Mouse (Mus musculus) kidney, adult 8-10 months (tissue): Measurements from ENCODE around the gene Coq8b.

Source experiments
- DNase-seq, 2 experiments: peaks; one replicate each; pipeline ENCODE4 v3.0.0; 2022

The Coq8b gene

DNA sequence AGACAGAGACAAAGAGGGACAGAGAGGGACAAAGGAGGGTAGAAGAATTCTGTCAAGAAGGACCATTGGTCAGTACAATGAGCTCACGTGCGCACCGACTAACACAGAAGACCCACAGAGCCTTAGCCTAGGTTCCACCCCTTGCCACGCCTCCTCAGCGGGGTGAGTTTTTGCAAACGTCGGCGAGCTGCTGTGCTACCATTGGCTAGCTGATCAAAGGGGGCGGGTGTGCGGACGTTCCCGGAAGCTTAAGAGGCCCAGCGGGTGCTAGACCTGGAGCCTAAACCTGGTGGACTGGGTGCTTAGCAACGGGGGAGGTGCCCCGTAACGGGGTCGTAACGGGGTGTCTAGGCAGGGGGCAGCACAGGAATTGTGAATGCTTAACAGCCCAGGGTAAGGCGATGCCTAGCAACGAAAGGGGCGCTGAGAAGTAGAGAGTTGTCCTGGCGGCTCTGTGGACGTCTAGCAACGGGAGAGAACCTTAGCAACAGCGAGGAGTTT lies at the start of gene Coq8b:
Coq8b (plus strand) TSS at position 243 of the 501 bp plus-strand sequence.
- DNase-seq = peak; percentile 96

DNA sequence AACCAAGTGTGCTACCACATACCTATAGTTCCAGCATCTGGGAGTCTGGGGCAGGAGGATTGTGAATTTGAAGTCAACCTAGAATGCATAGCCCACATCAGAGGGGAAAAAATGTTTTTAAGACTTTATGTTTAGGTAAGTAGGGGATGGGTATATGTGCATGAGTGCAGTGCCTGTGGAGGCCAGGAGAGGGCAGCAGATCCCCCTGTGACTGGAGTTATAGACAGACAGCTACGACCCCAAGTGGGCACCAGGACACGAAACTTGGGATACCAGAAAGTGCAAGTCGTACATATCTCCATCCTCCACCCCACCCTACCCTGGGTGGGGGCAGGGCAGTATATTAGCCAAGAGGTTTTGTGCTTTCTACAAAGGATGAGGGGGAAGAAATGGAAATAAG lies 47.9 kb upstream of the Coq8b start:
- DNase-seq = peak in 1 of 2 experiments; percentile 29

DNA sequence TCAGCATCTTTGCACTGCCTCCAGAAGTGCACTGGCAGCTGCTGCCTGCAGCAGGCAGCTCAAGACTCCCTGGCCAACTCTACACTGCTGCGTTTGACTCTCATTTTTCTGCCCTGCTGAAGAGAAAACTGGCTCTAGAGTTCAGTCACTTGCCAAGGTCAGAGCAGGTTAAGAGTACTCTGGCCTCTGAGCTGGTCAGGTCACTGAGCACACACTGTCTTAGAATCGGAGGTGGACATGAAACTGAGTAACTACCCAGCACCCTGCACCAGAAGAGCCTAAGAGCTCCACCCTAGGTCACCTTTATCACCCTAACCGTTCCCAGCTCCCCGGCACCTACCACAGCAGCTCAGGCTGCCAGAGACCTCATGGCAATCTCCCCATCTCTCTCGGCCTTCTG lies 46.8 kb upstream of the Coq8b start:
- peak; percentile 21 to 43 for DNase-seq

DNA sequence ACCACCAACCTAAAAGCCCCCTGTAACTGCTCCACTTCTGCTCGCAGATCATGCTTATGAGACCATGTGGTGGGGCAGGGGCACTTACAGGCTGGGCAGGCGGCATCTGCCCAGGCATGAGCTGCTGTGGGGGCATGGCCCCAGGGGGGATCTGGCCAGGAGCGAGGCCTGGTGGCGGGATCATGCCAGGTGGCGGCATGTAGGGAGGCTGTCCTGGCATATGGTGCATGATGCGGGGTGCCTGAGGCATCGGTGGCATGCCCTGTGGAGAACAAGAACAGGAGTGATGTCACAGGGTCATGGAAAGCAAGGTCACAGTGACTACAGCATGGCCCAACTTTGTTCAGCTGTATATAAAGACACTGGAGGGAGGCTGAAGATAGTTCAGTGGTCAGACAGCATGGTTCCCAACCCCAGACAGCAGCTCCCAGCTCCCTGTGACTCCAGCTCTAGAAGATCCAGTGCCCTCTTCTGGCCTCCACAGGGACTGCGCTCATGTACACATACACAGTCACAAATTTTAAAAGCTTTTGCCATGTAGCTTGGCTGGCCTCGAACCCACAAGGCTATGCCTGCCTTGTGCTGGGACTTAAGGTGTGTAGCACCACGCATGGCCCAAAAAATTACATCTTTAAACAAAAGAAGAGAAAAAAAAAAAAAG lies 43.4 kb upstream of the Coq8b start:
- no peak for DNase-seq

DNA sequence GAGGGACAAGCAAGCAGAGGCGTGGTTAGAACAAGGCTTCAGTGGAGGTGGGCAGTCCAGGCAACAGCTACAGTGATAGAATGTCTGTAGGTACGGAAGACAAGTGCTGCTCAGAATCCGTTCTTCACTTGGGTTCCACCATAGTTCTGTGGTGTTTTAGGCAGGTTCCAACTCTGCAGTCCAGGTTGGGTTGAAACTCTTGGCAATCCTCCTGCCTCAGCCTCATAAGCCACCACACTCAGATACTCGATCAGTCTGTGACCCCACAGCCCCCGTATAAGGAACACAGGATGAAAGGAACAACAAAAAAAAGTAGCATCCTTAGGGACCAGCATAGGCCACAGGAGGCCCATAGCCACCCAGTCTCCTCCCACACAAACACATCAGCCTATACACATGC lies 40.4 kb upstream of the Coq8b start:
- DNase-seq = no peak

DNA sequence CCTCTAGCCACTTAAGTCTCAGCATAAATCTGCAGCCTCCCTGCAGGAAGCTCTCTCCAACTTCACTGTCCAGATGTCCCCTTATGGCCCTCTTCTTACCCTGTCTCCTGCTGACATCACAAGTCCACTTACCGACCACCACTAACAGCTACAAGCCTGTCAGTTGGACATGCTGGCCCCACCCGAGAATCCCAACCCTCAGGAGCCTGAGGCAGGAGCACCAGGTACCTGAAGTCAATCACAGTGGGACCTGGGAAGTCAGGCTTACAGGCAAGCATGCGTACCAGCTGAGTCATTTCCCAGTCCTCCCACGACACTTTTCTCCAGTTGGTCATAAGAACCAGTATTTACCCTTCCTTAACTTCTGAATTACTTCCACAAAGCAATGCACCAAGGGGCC lies 39.1 kb upstream of the Coq8b start:
- no peak for DNase-seq

DNA sequence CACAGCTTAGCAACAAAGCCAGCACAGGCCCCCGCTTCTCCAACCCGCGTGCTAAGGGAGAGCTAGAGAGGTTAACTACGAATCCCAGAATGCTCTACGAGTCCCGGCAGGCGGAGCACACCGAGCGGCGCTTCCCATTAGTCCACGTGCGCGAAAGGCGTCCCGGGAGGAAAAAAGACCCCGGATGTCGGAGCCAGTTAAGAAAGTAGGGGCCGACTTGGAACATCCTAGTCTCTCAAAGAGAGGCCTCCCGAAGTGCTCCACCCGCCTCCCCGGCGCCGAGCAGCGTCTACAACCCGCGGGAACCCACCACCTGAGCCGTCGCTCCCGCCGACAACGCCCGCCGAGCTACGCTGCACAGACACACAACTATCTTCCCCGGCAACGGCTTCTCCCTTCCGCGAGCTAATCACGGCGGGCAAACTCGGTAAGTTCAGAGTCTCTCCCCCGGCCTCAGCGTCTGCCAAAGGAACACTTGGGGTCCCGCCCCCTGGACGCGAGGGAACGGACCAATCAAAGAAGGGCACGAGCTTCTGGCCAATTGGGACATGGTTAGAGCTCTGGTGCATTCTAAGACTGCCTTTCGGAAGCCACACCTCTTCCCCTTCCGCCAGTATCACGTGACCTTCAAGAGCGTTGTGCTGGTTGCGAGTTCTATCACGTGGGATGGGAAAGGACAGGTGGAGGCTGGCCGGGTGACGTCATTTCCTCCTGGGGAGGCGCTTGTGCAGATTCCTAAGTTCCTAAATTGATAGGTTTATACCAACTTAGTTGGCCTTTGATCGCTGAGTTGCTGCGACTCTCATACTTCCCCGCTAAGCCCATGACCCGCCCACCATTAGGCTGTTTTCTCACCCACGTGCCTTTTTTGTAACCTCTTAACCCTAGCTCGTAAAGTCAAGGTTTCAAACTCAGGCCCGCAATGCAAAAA lies 36.9 kb upstream of the Coq8b start, which contains the start of the genes BC024978 and Snrpa:
BC024978 (plus strand) TSS at position 101 of the 931 bp plus-strand sequence.
Snrpa (minus strand) TSS at position 591 of the 931 bp plus-strand sequence.
- DNase-seq = peak; percentile 99 to 100

DNA sequence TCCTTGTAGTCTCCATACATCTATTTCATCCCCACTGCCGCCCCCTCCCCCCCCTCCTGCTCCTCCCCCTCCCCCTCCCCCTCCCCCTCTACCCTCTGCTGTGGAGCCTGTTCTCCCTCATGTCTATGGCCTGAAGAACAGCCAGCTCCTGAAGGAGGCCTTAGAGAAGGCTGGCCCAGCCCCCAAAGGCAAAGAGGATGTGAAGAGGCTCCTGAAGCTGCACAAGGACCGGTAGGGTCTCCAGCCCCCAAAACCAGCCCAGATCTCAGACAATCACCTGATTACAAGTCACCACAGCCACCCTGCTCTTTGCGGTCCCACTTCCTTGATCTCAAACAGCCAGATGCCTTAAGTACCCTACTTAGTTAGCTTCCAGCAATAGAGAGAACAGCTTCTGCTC lies 35.7 kb upstream of the Coq8b start:
- DNase-seq = no peak

DNA sequence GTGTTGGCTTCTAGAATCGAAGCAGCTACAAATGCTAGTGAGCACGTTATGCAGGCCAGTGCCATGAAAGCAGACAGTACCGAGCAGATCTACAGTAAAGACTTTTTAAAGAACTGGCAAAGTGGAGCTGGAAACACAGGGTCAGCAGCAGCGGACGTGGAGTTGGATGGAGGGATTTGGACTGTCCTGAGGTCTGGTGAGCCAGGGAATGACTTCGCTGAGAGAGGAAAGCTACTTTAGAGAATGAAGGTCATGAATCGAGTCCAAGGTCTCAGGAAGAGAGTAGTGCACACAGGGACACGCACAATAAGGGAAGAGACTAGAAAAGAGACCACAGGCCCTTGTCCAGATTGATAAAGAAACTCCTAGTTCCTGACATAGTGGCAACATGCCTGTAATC lies 35.2 kb upstream of the Coq8b start:
- DNase-seq = no peak

DNA sequence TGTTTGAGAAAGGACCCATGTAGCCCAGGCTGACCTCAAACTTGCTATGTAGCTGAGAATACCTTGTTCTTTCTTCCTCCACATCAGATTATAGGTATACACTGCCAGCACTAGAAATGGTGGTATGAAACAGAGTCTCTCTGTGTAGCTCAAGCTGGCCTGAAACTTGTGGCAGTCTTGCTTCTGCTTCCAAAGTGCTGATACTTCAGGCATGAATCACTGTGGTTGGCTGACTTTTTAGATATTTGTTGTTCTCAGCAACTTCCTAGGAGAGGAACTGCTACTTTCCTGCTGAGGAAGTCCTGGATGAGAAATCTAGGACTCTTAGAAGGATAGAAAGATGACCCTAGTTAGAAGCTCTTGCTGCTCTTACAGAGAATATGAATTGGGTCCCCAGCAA lies 34.5 kb upstream of the Coq8b start:
- DNase-seq = no peak

DNA sequence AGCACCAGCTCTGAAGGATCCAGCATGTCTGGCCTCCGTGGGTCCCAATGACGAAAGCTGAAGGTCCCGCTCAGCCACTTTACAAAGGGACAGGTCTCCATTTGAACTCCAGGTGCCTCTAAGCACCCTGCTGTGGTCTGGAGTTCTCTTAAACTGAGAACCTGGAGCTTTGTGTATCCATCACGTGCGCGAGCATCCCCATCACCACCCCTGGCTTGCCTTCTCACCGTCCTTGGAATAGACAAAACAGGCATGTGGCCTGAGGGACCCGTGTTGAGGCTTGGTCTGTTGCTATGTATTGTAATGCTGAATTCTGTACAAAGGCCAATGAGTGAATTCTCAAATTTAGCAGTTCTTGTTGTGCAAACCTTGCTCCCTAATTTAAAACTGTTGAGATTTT lies 34.0 kb upstream of the Coq8b start:
- DNase-seq = no peak

DNA sequence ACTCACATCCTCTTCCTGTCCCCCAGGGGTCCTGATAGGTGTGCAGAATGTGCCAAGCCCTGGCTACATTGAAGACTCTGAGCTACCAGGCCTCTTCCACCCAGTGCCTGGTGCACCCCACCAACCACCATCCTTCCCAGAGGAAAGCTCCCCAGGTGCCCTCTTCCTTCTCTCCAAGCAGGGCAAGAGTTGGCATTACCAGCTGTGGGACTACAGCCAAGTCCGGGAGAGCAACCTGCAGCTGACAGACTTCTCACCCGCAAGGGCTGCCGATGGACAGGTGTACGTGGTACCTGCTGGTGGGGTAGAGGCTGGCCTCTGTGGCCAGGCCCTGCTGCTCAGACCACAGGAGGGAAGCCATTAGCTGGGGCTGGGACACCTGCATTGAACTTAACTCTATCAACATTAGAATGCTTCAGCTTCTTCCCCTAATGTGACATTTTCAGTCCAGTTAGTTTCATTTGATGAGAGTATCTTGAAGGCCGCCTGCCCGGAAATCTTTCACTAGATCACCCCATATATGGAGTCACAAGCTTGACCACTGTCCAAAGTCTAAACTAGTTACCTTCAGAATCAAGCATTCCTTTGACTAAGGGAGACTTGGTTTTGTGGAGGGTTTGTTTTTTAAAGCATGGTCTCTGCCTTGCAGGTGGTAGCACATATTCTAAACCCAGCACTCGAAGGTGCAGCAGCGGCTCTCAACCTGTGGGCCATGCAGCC lies 28.9 kb upstream of the Coq8b start:
- DNase-seq = peak; percentile 34 to 47

DNA sequence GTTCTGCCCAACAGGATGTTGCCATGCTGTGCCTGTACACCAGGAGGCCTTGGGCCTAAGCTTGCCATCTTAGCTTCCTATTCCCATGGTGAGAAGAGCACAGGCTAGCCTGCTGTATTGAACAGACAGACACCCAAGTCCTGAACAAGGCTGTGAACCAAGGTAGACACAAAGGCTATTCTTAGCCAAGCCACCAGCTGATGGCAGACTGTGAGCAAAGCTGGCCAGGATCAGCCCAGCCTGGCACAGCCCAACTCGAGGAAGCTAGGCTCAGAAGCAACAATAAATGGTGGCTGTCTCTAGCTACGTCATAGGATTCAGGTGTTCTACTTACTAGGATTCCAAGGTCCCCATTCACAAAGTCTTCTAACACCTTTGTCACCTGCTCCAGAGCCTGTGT lies 20.2 kb upstream of the Coq8b start:
- no peak for DNase-seq

DNA sequence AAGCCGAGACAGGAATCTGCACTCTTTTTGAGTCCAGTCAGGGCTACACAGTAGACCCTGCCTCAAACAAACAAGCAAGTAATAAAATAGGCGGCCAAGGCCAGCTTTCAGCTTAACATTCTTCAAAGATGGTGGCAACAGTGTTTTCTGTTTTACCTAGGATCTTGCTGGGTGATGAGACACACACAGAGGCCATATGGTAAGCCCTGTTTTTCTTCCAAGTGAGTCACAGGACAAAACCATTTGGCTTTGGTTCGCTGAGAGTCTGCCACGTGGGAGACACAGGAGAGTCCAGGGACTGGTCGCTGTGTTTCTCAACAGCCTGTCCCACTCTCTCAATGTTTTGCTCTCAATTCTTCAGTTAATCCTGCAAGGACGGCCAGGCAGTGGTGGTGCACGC lies 14.2 kb upstream of the Coq8b start:
- DNase-seq = no peak

DNA sequence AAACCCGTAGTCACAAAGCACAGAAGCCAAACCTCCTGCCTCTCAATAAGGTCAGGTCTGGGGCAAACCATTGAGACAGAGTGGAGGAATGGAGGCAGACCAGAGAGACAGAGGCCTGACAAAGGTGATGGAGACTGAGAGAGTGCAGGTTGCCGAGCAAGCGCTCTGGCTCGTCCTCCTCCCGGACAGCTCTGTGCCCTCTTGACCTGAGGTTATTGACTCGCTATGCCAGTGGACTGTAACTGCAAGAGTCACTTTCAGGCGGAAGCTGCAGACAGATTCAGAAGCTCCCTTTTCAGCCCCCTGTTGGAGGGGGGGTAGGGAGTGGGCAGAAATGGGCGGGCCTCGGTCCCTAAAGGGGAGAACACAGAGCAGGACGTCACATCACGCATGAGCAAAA lies 12.9 kb upstream of the Coq8b start:
- no peak for DNase-seq

DNA sequence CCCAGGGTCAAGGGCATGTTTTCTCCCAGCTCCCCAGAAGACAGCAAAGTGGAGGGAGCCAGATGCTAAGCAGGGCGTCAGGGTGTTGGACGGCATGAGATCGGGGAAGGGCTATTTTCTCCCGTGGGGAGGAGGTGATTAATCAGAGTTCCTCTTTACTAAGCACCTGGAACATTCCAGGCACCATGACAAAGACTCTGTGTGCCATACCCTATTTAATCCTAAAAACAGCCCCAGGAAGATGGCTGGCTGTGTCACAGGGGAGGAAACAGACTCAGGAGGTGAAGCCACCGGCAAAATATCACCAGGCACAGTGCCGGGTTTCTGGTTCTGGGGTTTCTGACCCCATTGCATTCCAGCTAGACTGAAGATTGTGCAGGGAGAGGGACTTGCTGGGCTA lies 10.9 kb upstream of the Coq8b start:
- DNase-seq = no peak

DNA sequence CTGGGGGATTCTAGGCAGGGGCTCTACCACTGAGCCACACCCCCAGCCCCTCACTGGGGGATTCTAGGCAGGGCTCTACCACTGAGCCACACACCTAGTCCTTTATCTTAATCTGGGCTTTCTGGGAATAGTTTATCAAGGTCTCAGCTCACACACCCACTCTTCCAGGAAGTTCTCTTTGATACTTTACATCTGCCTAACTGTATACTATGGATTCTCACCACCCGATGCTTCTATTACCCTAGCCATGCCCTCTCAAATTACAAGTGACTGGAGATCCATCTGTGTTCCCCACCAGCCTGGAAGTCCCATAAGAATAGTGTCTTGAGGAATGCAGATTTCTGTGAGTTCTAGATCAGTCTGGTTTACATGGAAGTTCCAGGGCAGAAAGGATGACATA lies 10.3 kb upstream of the Coq8b start:
- DNase-seq = no peak

DNA sequence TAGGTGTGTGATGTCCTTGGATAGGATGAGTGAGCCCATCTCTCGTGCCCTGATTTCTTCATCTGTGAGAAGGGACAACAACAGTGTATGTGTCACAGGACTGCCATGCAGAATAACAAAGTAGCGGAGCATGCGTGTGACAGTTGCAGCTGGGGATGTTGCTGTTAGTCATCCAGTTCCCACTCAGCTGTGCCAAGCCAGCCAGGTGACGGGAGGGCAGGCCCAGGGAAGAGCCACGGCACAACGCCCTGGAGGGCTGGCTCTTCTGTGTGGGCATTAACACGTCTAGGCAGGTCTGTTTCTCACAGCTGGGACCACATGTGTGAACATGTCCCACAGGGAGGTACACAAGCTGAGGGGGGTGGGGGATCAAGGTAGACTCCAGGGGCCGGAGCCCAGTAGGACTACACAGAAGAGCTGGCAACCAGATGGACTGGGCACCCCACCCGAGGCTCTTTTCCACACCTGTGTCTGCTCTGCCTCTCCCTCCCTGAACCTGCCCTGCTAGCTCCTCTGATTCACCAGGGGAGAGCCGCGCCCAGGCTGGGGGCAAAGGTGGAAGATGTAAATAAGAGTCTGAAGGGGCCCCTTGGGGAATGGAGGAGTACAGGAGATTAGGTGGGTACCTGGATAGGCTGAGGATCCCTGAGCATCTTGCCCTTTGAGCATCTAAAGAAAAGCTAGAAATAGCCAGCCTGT lies 7.8 kb upstream of the Coq8b start:
- DNase-seq = no peak

DNA sequence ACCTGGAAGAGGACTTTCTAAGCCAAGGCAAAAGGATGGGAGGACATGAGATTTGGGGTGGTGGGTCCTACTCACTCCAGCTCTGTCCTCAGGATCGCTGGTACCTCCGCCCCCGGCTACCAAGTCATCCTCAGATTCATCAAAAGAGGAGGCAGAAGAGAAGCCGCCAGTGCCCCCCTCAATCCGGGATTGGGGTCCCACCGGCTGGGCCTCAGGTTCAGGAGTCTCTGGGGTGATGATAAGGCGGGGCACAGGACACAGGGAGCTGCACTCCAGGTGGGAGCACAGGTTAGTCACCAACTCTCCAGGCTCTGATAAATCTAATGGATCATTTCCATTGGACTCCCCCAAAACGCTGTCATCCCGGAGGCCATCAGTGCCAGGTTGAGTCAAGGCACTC lies 5.5 kb upstream of the Coq8b start:
- DNase-seq = no peak

DNA sequence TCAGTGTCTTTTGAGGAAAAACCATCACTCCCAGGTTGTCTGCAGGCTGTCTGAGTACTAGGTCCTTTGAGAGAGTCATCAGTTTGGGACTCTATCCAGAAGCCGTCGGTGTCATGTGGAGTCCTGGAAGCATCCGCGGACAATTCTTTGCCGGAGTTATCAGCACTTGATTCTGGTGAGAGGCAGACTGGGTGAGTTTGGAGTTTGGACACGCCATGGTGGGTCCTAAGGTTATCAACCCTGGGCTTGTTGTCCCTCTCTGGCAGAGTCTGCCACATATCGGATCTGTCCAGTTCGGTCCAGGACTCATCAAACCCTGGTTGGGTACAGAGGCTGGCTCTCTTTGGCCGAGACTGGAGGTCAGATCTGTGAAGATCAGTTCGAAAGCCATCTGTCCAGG lies 5.1 kb upstream of the Coq8b start:
- peak in 1 of 2 experiments; percentile 14 for DNase-seq

DNA sequence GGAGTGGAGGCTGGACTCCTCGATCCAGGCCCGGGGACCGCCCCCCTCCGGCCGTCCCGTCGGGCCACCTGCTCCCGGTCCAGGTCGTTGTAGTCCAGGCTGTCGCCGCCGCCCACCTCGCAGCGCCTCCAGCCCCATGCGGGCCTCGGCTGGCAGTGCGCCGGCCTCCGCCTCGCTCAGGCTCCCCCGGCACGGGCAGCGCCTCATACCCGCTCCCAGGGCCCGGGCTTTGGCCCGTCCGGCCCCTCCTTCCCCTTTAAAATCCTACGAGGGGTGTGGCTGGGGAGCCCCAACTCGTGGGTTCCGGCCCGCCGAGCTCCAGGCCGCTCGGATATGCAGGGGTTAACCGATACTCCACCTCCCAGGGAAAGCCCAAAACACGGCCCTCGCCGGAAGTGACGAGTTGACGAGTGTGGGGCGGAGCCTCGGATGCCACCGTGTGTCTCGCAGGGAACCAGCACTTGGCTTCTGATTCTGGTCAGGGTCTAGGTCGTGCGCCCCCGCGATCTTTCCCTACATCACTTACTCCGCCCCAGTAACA lies 4.5 kb upstream of the Coq8b start, which contains the start of gene Itpkc:
Itpkc (minus strand) TSS at position 381 of the 541 bp plus-strand sequence.
- DNase-seq = peak; percentile 89 to 91

DNA sequence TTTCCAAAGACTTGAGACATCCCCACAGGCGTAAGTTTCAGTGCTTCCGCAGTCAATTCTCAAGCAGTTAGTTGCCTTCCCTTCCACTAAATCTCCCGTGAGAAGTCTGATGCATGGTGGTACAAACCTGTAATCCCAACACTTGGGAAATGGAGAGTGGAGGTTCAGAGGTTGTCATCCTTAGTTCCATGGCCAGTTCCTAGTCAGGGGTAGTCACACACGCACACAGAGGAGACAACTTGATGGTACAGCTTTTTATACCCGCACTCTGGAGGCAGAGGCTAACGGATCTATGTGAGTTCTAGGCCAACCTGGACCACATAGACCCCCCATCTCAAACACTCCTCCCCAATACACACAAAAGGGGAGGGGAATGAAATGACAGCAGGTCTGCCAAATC lies 4.0 kb upstream of the Coq8b start:
- no peak for DNase-seq
